Mouse (Mus musculus): ENCODE results near the gene Psmd14.

The Psmd14 gene

DNA sequence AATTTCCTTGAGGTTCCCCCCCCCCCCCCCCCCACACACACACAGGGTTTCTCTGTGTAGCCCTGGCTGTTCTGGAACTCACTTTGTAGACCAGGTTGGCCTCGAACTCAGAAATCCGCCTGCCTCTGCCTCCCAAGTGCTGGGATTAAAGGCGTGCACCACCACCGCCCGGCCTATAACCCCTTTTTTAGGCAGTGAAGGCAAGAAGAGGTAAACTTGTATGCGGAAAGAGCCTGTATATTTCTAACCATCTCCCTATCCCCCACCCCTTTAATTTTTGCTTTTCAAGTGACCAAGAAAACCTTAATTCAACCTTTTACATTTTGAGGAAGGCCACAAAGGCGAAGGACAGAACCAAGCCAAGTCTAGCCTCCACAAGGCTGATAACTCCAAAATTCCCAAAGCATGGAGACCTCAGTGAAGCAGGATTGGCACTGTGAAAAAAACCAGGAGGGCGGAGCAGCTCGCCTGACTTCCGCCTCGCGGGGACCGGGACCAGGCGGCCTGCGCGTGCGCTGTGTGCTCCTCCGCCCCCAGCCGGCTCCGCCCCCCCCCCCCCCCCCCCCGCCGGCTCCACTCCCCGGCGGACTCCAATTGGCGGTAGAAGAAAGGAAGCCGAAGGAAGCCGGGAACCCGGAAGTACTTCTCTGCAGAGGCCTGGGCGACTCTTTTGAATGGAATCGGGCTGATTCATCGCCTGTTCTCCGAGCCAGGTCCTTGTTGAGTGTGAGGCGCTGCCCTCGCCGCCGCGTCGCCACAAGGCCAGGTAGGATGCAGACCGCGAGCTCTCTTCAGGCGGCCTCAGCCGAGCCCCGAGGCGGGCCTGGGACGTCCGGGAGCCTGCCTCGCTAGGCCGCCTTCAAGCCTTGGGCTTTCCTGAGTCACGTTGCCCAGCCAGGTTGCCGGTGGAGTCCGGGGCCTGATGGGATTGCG is at the start of gene Psmd14:
TSS of gene Psmd14 (plus strand) at position 587 of the 933 bp plus-strand sequence.
- in situ Hi-C loops (cut with MboI; ENCODE audit: low sequenced_read_pairs), result no loop called here

DNA sequence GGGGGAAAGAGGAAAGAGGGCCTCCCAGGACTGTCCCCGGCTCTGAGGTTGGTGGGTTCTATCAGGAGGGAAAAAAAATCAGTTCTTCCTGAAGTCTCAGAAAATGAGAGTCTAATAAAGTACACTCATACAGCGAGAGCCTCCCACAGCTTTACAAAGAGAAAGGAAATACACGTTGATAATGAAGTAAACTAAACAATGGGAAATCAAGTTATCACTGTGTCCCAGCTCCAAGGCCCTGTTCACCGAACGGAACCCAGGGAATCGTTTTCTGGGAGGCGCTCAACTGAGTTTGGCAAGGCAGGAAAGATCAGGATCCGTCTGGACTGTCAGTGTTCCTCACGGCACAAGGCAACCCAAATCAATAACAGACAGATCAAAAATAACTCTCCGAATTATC is 48.7 kb upstream of the Psmd14 start:
- in situ Hi-C loops (cut with MboI; ENCODE audit: low sequenced_read_pairs), result loop anchor here (10.0 kb wide), 1 partner anchor 312 kb away; no protein-coding TSS in a partner anchor

DNA sequence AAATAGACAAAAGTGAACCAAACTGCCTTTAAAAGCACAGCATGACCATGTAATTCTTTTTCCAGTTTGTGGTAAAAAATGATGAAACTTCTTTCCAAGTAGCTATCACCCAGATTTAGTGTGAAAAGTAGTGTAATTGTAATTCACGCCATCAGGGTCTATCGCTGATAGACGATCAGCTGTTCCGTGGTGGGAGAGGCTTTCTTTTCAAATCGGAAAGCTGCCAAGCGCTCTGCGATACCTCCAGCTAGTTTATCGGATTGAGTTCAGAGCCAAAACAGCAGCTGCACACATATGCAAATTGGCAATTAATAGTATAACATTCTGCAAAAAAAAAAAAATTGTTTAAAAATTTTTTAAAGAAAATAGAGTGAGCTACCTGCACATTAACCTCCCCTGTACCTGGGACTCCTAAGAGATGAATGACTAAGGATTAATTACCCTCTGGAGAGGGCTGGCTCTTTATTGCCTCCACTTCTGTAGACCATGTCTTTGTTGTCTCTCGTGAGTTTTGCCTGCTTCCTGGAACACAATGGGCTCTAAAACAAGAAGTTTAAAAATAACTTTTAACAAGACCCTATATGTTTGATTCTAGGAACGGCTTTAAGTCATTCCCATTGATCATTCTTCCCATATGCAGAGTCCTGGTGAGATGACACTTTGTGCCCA is 47.8 kb upstream of the Psmd14 start:
- in situ Hi-C loops (cut with MboI; ENCODE audit: low sequenced_read_pairs), result loop anchor here (10.0 kb wide), 1 partner anchor 311 kb away; no protein-coding TSS in a partner anchor

DNA sequence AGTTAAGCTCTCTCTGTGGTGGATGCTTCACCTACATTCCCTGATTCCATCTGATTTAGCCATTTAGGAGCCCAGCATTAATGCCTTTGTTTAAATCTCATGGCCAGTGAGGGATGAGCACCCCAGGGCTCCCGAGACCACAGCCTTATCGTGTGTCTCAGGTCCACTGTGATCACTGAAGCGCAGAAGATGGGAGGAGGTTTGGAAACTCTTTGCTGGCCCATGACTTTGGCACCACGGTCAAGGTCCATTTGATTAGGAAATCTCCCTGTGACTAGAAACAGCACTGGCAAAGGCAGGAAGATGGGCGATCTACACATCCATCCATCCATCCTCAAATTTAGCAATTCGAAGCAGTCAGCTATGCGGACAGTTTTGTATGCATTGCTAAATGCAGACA is 44.1 kb upstream of the Psmd14 start:
- in situ Hi-C loops (cut with MboI; ENCODE audit: low sequenced_read_pairs), result loop anchor here (10.0 kb wide), 1 partner anchor 307 kb away; no protein-coding TSS in a partner anchor

DNA sequence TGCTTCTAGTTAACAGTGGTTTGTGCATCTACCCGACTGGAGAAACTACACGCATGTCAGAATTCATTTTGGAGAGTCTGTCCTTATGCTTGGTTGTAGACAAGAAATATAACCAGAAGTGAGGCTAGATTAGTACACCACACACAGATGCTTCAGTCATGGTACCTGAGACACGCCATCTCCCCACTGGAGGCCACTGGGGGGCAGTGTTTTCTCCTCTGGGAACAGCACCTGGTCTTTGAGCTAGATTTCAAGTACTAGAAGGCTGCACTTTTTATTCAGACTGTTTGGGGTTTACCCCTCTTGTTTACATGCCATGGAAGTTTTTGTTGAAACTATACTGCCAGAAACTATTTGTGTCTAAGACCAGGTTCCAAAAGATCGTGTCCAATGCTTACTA is 43.2 kb upstream of the Psmd14 start:
- in situ Hi-C loops (cut with MboI; ENCODE audit: low sequenced_read_pairs), result loop anchor here (10.0 kb wide), 1 partner anchor 307 kb away; no protein-coding TSS in a partner anchor

DNA sequence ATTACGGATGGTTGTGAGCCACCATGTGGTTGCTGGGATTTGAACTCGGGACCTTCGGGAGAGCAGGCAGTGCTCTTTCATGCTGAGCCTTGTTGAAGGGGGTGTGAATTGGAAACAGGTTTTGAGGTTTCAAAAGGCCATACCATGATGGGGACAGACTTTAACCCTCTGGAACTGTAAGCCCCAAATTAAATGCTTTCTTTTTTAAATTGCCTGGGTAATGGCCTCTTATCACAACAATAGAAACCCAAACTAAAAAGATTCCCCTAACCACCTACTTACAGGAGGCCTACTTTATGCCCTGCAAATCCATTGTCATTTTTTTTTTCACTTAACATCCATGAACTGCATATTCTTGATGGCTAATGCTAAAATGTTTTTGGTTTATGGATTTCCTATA is 36.9 kb upstream of the Psmd14 start:
- in situ Hi-C loops (cut with MboI; ENCODE audit: low sequenced_read_pairs), result no loop called here

DNA sequence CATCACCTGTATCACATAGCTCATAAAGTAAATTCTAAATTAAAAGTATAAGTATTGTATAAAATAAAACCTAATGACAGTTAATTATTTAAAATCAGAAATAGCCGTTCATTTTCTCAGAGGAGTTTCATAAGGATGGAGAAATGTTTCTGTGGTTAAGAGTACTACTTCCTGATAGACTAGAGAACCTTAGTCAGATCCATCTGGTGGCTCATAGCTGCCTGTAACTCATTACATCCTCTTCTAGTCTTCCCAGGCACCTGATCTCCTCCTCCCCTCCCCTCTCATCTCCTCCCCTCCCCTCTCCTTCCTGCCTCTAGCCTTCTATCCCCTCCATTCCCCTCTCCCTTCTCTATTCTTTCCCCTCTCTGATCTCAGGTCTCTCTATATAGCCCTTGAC is 29.9 kb upstream of the Psmd14 start:
- in situ Hi-C loops (cut with MboI; ENCODE audit: low sequenced_read_pairs), result no loop called here

DNA sequence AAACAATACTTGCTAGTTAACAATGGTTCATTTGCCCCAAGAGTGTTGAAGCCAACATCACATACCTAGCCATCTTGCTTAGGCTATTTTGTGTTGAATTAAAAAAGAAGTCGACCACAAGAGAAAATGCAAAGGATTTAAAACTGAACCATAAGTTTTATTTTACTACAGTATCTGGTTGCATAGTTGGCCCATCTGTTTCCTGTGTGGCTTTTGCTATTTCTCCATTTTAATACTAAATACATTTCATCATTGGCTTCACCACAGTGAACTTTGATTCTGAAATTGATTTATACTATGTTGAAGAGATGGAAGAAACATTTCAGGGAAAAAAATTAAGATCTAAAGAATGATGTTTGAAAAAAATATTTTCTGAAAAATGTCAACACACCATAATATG is 25.0 kb upstream of the Psmd14 start:
- in situ Hi-C loops (cut with MboI; ENCODE audit: low sequenced_read_pairs), result no loop called here

DNA sequence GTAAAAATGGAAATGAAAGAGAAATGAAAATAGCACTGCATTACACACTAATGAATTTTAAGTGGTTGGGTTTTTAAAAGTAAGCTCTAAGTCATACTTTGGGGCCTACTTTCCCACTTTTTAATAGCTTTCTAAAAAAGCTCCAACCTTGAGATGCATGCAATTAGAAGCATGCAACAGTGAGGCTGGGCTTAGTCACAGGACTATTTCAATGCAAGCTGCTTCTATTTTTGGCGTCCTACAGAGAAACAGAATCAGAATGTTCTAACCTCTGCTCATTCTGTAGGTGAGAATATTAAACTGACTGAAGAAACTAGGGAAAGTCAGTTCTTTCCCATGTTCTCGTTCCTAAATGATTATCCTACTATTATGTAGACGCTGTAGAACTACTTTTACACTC is 22.4 kb upstream of the Psmd14 start:
- in situ Hi-C loops (cut with MboI; ENCODE audit: low sequenced_read_pairs), result no loop called here

DNA sequence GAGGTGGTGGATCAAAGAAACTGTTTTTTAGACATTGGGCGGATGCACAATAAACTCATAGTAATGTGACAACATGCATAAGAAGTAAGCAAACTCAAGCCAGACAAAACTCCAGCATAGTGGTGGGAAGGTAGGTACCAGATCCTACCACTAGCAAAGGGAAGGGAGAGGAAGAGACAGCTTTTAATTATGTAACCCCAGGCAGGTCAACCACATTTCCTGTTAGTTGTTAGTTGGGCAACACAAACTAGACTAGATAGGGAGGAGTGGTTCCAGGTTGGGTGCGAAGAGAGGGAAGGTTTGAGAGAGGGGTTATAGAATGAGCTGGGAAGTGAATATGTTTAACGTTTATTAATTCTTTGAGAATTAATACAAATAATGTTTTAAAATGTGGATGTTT is 1.9 kb upstream of the Psmd14 start:
- in situ Hi-C loops (cut with MboI; ENCODE audit: low sequenced_read_pairs), result no loop called here

DNA sequence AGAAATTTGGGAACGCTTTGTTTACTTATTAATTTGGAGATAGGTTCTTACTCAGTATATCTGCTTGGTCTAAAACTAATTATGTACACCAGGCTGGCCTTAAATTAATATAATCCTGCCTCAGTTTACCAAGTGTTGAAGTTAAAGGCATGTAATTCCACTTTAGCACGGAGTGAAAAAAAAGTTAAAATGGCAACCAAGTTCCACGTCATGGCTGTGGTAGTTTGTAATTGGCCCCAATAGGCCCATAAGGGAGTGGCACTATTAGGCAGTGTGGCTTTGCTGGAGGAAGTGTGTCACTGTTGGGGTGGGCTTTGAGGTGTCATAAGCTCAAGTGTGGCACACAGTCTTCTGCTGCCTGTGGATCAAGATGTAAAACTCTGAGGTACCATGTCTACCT is 1.0 kb downstream of the Psmd14 start:
- in situ Hi-C loops (cut with MboI; ENCODE audit: low sequenced_read_pairs), result no loop called here

DNA sequence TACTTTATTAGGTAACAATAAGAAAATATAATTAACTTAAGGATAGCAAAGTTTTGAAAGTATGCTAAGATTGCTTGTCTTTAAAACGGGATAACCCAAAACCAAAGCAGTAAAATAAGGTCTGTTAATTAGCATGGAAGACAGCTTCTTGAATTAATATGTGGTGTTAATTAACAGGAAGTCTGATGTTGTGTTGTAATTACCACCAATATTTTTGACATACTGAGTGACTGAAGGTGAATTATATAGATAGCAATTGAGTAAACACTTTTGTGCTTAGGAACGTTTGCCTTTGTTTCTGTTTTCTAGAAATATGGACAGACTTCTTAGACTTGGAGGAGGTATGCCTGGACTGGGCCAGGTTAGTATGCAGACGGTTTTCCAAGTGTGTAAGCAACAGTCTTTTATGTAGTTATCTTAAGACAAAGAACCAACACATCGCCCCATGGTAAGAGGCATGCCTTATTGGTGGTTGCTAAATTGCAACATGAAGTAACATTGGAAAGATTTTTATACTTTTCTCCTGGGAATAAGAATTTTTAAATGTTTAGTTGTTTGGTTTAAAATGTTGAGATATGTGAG is 11.0 kb downstream of the Psmd14 start:
- in situ Hi-C loops (cut with MboI; ENCODE audit: low sequenced_read_pairs), result no loop called here

DNA sequence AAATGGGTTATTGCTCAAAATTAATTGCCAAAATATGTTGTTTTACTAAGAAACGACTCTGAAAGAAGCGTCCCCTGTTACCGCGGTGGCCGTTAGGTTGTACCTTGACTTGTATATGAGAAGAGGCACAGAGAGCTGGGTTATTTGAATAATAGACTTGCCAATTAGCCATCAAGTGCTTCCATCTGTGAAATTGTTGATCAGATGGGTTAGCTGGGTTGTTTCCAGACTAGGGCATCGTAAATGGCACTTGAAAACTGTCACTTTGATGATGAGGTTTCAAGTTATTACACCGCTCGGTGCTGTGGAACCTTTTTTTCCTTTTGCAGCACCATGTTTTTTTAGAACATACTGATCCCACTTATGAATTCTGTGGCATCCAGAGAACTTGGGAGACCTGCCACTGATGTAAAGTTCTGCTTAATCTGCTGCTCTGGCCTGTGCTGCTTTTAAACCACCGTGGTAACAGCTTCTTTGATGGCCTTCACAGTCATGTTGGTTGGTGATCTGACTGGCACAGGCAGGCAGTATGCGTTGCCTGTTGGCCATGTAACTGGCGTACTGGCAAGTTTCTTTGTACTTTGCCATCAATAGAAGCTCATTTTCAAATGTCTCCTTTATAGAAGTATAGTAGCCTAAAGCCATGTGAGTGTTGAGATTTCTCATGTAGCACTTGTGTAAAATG is 21.4 kb downstream of the Psmd14 start:
- in situ Hi-C loops (cut with MboI; ENCODE audit: low sequenced_read_pairs), result no loop called here

DNA sequence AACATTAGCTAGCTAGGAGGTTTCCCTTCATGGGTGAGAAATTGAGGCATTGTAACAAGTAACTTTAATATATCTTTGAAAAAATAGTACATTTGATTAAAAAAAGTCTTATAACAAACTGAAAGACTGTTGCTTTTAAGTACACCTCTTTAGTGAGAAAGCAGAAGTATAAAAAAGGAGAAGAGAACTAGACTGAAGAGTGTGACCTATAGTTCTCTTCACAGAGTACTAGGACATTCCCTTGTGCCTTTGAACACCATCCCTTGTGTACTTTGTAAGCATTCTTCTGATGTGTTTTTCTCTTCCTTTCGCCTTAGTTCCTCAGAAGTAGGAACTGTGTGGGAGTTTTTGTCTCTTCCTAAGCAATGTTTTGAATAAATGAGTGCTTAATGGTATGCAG is 22.7 kb downstream of the Psmd14 start:
- in situ Hi-C loops (cut with MboI; ENCODE audit: low sequenced_read_pairs), result no loop called here

DNA sequence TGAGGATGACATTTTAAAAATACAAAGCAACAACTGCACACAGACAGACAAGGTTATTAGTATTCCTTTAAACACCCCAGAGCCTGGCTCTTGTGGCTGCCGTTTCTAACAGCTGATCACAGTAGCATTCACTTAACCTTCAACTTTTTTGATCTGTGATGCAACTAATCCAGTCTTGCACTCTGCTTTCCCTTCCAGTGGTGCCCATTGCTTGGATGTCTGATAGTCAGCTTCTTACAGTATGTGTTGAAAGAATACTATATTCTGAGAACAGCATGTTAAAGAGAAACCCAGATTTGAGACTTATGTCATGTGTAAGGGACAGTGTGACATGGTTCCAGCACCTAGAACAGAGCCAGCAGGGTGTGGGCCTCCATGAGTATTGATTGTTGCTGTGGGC is 34.6 kb downstream of the Psmd14 start:
- in situ Hi-C loops (cut with MboI; ENCODE audit: low sequenced_read_pairs), result no loop called here

DNA sequence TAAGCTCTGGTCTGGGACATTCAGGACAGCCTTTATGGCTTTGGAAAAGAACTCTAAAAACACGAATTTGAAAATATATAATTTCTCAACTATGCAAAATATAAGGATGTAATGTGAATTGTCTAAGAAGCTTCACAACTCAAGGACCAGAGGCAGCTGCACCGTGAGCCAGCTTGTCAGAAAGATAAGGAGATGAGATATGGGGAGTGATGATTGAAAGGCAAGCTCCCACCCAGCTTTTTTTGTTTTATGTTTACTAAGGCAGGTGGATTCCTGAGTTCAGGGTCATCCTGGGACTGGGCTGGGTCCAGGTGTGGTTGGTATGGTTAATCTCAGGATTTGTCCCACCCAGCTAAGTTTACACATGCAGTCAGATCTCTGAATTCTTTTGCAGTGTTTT is 35.1 kb downstream of the Psmd14 start:
- in situ Hi-C loops (cut with MboI; ENCODE audit: low sequenced_read_pairs), result no loop called here

DNA sequence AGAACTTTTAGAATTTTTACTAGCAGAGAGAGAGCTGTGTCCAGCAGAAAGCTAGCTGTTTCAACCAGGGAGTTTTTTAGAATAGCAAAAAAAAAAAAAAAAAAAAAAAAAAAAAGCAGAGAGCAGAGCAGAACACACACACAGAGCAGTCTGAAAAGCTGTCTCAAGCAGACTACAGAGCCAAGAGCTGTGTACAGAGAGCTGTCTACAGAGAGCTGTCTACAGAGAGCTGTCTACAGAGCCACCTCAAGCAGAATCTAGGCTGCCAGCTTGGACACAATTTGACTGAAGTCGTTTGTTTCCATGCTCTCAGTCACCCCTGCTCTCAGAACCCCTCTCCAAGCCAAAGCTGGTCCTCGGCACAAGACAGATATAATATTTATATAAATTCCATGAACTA is 35.9 kb downstream of the Psmd14 start:
- in situ Hi-C loops (cut with MboI; ENCODE audit: low sequenced_read_pairs), result no loop called here

DNA sequence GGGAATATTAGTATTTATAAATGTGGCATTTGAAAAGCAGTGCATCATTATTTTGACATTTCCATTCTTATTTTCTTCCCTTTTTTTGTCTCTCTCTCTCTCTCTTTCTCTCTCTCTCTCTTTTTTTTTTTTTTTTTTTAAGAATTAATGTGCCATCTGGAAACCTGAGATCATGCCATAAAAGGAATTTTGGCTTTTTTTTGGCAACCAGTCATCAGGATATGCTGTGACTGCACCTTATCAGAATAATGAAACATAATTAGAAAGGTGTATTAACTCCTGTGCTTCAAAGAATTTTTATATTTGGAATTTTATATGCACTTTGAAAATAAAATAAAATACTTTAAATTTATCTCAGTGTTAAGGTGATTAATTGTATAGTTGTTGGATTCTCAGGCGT is 39.2 kb downstream of the Psmd14 start:
- in situ Hi-C loops (cut with MboI; ENCODE audit: low sequenced_read_pairs), result no loop called here

DNA sequence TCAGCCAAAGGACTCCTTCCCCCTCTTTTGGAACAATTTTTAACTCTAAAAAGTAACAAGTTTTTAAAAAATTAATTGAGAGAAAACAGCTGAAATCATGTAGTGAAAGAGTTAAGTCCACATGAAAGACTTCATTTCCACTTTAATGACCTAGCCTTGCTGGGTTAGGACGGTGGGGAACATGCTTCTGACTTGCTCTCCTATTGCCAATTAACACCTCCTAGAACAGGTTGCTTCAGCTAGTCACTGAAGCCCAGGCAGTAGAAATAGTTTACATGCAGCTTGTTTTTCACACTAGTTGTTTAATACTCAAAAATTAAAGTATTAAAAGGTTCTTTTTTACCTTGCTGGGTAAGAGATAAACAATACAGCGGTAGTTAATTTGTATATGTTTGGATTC is 39.8 kb downstream of the Psmd14 start:
- in situ Hi-C loops (cut with MboI; ENCODE audit: low sequenced_read_pairs), result no loop called here

DNA sequence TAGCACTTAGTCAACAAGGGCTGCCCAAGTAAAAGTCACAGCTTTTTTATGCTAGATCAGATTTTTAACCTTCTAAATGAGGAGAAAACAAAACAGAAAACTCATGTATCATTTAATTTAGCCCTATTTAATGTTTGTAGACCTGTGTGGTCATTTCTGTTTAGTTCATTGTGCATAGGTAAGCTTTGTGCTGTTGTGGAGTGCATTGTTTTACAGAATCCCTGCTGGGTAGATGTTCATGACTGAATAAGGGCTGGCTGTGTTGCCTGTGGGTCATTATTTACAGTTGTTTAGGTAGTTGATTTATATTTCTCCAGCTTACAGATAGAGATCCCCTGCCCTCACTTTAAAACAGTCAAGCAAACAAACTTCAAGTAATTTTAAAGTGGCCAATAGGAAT is 40.9 kb downstream of the Psmd14 start:
- in situ Hi-C loops (cut with MboI; ENCODE audit: low sequenced_read_pairs), result no loop called here

DNA sequence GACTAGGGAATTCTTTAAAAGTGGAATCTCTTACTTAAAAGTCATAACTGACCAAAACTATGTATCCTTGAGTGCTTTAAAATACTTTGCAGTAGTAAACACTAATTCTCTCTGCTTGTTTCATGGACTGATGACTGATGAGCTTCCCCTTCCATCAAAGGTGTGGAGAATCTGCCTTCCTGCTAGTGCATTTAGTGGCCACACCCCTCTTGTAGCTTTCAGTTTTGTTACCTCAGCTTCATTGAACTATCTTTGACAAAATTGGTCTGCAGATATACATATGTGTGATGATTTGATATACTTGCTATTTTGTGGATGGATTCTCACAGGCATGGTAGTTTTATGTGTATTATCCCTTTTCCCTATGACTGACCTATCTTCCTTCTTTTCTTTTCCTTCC is 43.5 kb downstream of the Psmd14 start:
- in situ Hi-C loops (cut with MboI; ENCODE audit: low sequenced_read_pairs), result no loop called here
